Mouse (Mus musculus) midbrain, embryonic 11.5 days (tissue): ENCODE results near the gene Wfdc17. TPM values are rescaled to one million over a fixed set of nuclear protein-coding genes. Genes with fewer than 3 reads are reported as not detected.

Experiments used
- ATAC-seq: fragments of 200-750 bp; cut with Nextera tagmentation; 2 replicates; pipeline ENCODE4 v1.8.0; 2017; ENCODE audit warnings: moderate TSS enrichment, moderate library complexity; ENCODE audit not compliant: low FRiP score
- DNase-seq: peaks from one replicate; pipeline ENCODE4 v3.0.0; 2015; ENCODE audit warnings: low spot score; ENCODE audit errors: missing footprints
- H3K27ac ChIP-seq: fragments of 300-500 bp; sonication (generic); 2 replicates; pipeline ENCODE4 v1.5.1; 2014; ENCODE audit warnings: low read depth, low read length
- H3K27me3 ChIP-seq: fragments of 300-500 bp; sonication (generic); 2 replicates; pipeline ENCODE4 v1.6.1; 2014; ENCODE audit warnings: mild to moderate bottlenecking, low read length, moderate library complexity, mixed read lengths; ENCODE audit not compliant: control insufficient read depth, insufficient read depth
- H3K36me3 ChIP-seq: fragments of 300-500 bp; sonication (generic); 2 replicates; pipeline ENCODE4 v1.6.1; 2014; ENCODE audit warnings: mild to moderate bottlenecking, low read length, moderate library complexity, mixed read lengths; ENCODE audit not compliant: control insufficient read depth, insufficient read depth
- H3K4me1 ChIP-seq: fragments of 300-500 bp; sonication (generic); 2 replicates; pipeline ENCODE4 v1.6.1; 2014; ENCODE audit warnings: low read length; ENCODE audit not compliant: control insufficient read depth, insufficient read depth
- H3K4me2 ChIP-seq: fragments of 300-500 bp; sonication (generic); 2 replicates; pipeline ENCODE4 v1.6.1; 2014; ENCODE audit warnings: mild to moderate bottlenecking, moderate library complexity
- H3K4me3 ChIP-seq: fragments of 300-500 bp; sonication (generic); 2 replicates; pipeline ENCODE4 v1.5.1; 2014; ENCODE audit warnings: low read depth, low read length
- H3K9ac ChIP-seq: fragments of 300-500 bp; sonication (generic); 2 replicates; pipeline ENCODE4 v1.6.1; 2014; ENCODE audit warnings: low read length
- H3K9me3 ChIP-seq: fragments of 300-500 bp; sonication (generic); 2 replicates; pipeline ENCODE4 v1.6.1; 2016; ENCODE audit warnings: low read length; ENCODE audit not compliant: control insufficient read depth
- WGBS: fragments of 180-500 bp; shearing (Covaris S2); extraction: QIAGEN DNeasy Blood & Tissue Kit; methylation state at CpG from one replicate; pipeline ENCODE4 v1.1.7; 2014; 5-methylcytosine and 5-hydroxymethylcytosine counted together
- polyA plus RNA-seq: library from polyadenylated mRNA; unstranded; fragments of >200 nt; fragmentation: Nextera tagmentation; extraction: Ambion mirVana; gene quantifications from 2 replicates; pipeline ENCODE4 v1.2.1, GENCODE M21; 2014

Gene Wfdc17
- polyA plus RNA-seq: not detected in 2 replicates

GRCm38 (mm10) chr11:83703705-83704104 lies at the start of gene Wfdc17:
TSS of gene Wfdc17 (plus strand) at chr11:83703991.
- Histone ChIP-seq H3K27ac (no peak within 1 kb of the TSS), H3K4me2 (no peak within 1 kb of the TSS), H3K9ac (no peak within 1 kb of the TSS), H3K36me3 (no peaks in the 10 kb centered on the region), H3K9me3 (no peaks in the 10 kb centered on the region), H3K27me3 (no peaks in the 10 kb centered on the region), H3K4me3 (no peak within 1 kb of the TSS), H3K4me1 (no peaks in the 10 kb centered on the region)
- DNase-seq: no peak
- no peak for ATAC-seq
- WGBS: 64% methylated on average over 1 of the region's 1 CpGs

GRCm38 (mm10) chr11:83654606-83655005 lies 49.2 kb upstream of the Wfdc17 start:
- Histone ChIP-seq H3K27me3 (no peaks in the 10 kb centered on the region), H3K4me1 (no peaks in the 10 kb centered on the region), H3K4me2 (no peak overlapping the region), H3K27ac (no peak overlapping the region), H3K9me3 (no peaks in the 10 kb centered on the region), H3K4me3 (no peak overlapping the region), H3K9ac (no peak overlapping the region), H3K36me3 (no peaks in the 10 kb centered on the region)
- DNase-seq (no peak), ATAC-seq (no peak)
- 84% methylated on average over 8 of the region's 8 CpGs for WGBS

GRCm38 (mm10) chr11:83657508-83657907 lies 46.3 kb upstream of the Wfdc17 start:
- Histone ChIP-seq H3K27me3 (no peaks in the 10 kb centered on the region), H3K4me2 (no peak overlapping the region), H3K9me3 (no peaks in the 10 kb centered on the region), H3K36me3 (no peaks in the 10 kb centered on the region), H3K4me1 (no peaks in the 10 kb centered on the region), H3K9ac (no peak overlapping the region), H3K4me3 (no peak overlapping the region), H3K27ac (no peak overlapping the region)
- ATAC-seq (no peak), DNase-seq (no peak)
- WGBS: 86% methylated on average over 3 of the region's 3 CpGs

- Histone ChIP-seq H3K9ac (no peak overlapping the region), H3K4me1 (no peaks in the 10 kb centered on the region), H3K27ac (no peak overlapping the region), H3K9me3 (no peaks in the 10 kb centered on the region), H3K27me3 (no peaks in the 10 kb centered on the region), H3K4me2 (no peak overlapping the region), H3K36me3 (no peaks in the 10 kb centered on the region), H3K4me3 (no peak overlapping the region)
- ATAC-seq (no peak), DNase-seq (no peak)
- WGBS: 83% methylated on average over 6 of the region's 6 CpGs
Observed at GRCm38 (mm10) chr11:83658797-83659196, 45.0 kb upstream of the Wfdc17 start.

- Histone ChIP-seq H3K36me3 (no peaks in the 10 kb centered on the region), H3K4me3 (no peak within 1 kb of the TSS), H3K4me2 (no peak within 1 kb of the TSS), H3K27ac (no peak within 1 kb of the TSS), H3K9ac (no peak within 1 kb of the TSS), H3K27me3 (no peaks in the 10 kb centered on the region), H3K9me3 (no peaks in the 10 kb centered on the region), H3K4me1 (no peaks in the 10 kb centered on the region)
- WGBS: 81% methylated on average over 6 of the region's 6 CpGs
- DNase-seq (no peak), ATAC-seq (no peak)
Observed at GRCm38 (mm10) chr11:83662204-83662603, 41.6 kb upstream of the Wfdc17 start, which contains the start of gene Ccl4. TSS of gene Ccl4 (plus strand) at chr11:83662584.

- 93% methylated on average over 5 of the region's 5 CpGs for WGBS
- Histone ChIP-seq H3K9me3 (no peaks in the 10 kb centered on the region), H3K9ac (no peak overlapping the region), H3K4me1 (no peaks in the 10 kb centered on the region), H3K4me3 (no peak overlapping the region), H3K27ac (no peak overlapping the region), H3K4me2 (no peak overlapping the region), H3K27me3 (no peaks in the 10 kb centered on the region), H3K36me3 (no peaks in the 10 kb centered on the region)
- ATAC-seq: no peak
- DNase-seq: no peak
Observed at GRCm38 (mm10) chr11:83663532-83663931, 40.3 kb upstream of the Wfdc17 start.

- H3K4me3 ChIP-seq: no peak overlapping the region
- no peak overlapping the region for H3K4me2 ChIP-seq
- no peak overlapping the region for H3K27ac ChIP-seq
- H3K4me1 ChIP-seq: no peaks in the 10 kb centered on the region
- H3K36me3 ChIP-seq: no peaks in the 10 kb centered on the region
- no peaks in the 10 kb centered on the region for H3K27me3 ChIP-seq
- DNase-seq: no peak
- H3K9ac ChIP-seq: no peak overlapping the region
- H3K9me3 ChIP-seq: no peaks in the 10 kb centered on the region
- ATAC-seq: no peak
Observed at GRCm38 (mm10) chr11:83671743-83672142, 32.0 kb upstream of the Wfdc17 start.

- Histone ChIP-seq H3K4me3 (no peak overlapping the region), H3K4me2 (no peak overlapping the region), H3K27ac (no peak overlapping the region), H3K4me1 (no peaks in the 10 kb centered on the region), H3K36me3 (no peaks in the 10 kb centered on the region), H3K27me3 (no peaks in the 10 kb centered on the region), H3K9me3 (no peaks in the 10 kb centered on the region), H3K9ac (no peak overlapping the region)
- ATAC-seq: no peak
- 100% methylated on average over 1 of the region's 1 CpGs for WGBS
- no peak for DNase-seq
Observed at GRCm38 (mm10) chr11:83675665-83676064, 28.1 kb upstream of the Wfdc17 start.

- 80% methylated on average over 1 of the region's 1 CpGs for WGBS
- no peak for ATAC-seq
- Histone ChIP-seq H3K27me3 (no peaks in the 10 kb centered on the region), H3K36me3 (no peaks in the 10 kb centered on the region), H3K4me1 (no peaks in the 10 kb centered on the region), H3K4me2 (no peak overlapping the region), H3K9me3 (no peaks in the 10 kb centered on the region), H3K9ac (no peak overlapping the region), H3K4me3 (no peak overlapping the region), H3K27ac (no peak overlapping the region)
- DNase-seq: no peak
Observed at GRCm38 (mm10) chr11:83689918-83690317, 13.9 kb upstream of the Wfdc17 start.

- no peaks in the 10 kb centered on the region for H3K4me1 ChIP-seq
- no peak overlapping the region for H3K4me3 ChIP-seq
- H3K36me3 ChIP-seq: no peaks in the 10 kb centered on the region
- H3K4me2 ChIP-seq: no peak overlapping the region
- H3K27me3 ChIP-seq: no peaks in the 10 kb centered on the region
- H3K9me3 ChIP-seq: no peaks in the 10 kb centered on the region
- H3K9ac ChIP-seq: no peak overlapping the region
- WGBS: 72% methylated on average over 1 of the region's 1 CpGs
- ATAC-seq (no peak), DNase-seq (no peak)
- H3K27ac ChIP-seq: no peak overlapping the region
Observed at GRCm38 (mm10) chr11:83692008-83692407, 11.8 kb upstream of the Wfdc17 start.
